ENCODE assay signal across 25 mouse cellular contexts in genomic region chr10:110563057-110563456, GRCm38 (mm10).
DNase-seq lines count a peak whose midpoint lies in the region; ATAC-seq lines count a peak whose summit lies in the region.
"Had no signal": no experiment of that assay in that cellular context is flagged by ENCODE, and none has a peak within 500 bp of the region (broad histone marks: within the 10 kb centered on the region; RNA-seq: fewer than 3 reads in every experiment).

No protein-coding gene starts in this region.

- no peak for DNase-seq in frontal cortex, postnatal 10 days (ENCODE audit: low spot score in 2 of 2)
- peak; percentile 66 for DNase-seq in midbrain, embryonic 11.5 days (ENCODE audit: low spot score, missing footprints)
- no peak for DNase-seq in kidney, postnatal 10 days
- DNase-seq: adrenal gland, adult 8-10 months; adrenal gland, postnatal 14 days; adrenal gland, postnatal 36 days; B cell, adult 2 months; cerebellum, adult 11 months; cerebellum, adult 18-20 months; cerebellum, adult 8-10 months; cerebellum, adult 9-11 months; cerebellum, postnatal 14 days; cerebellum, postnatal 36 days had no signal

- no peaks in the 10 kb centered on the region for H3K27me3 ChIP-seq in midbrain, embryonic 11.5 days (ENCODE audit: control insufficient read depth, insufficient read depth, low read length)
- no peaks in the 10 kb centered on the region for H3K27me3 ChIP-seq in midbrain, embryonic 15.5 days (replicated peaks)
- H3K27me3 ChIP-seq: CH12.LX; embryonic facial prominence, embryonic 12.5 days; forebrain, embryonic 13.5 days; forebrain, embryonic 15.5 days; Patski had no signal

- no peak overlapping the region for H3K27ac ChIP-seq in midbrain, embryonic 11.5 days (ENCODE audit: low read depth, low read length)
- H3K27ac ChIP-seq in midbrain, embryonic 15.5 days = no peak overlapping the region
- H3K27ac ChIP-seq: embryonic facial prominence, embryonic 10.5 days; embryonic facial prominence, embryonic 12.5 days; forebrain, embryonic 13.5 days; forebrain, embryonic 15.5 days had no signal

- ATAC-seq in frontal cortex, adult (ENCODE audit: low TSS enrichment) = peak; percentile 60
- ATAC-seq in midbrain, embryonic 11.5 days (ENCODE audit: low FRiP score) = no peak
- no peak for ATAC-seq in midbrain, embryonic 15.5 days (replicated peaks)
- ATAC-seq: activated CD4-positive, CD25-positive, alpha-beta regulatory T cell, adult 4 months; CD4-positive, CD25-positive, alpha-beta regulatory T cell, adult 4 months; forebrain, embryonic 13.5 days; forebrain, embryonic 15.5 days; Patski had no signal

- WGBS in midbrain, embryonic 11.5 days = 94% methylated on average over 5 of the region's 5 CpGs
- WGBS in midbrain, embryonic 15.5 days = 92% methylated on average over 5 of the region's 5 CpGs

- H3K4me3 ChIP-seq in midbrain, embryonic 11.5 days (ENCODE audit: low read depth, low read length) = no peak overlapping the region
- no peak overlapping the region for H3K4me3 ChIP-seq in midbrain, embryonic 15.5 days
- H3K4me3 ChIP-seq: embryonic facial prominence, embryonic 10.5 days; embryonic facial prominence, embryonic 12.5 days; forebrain, embryonic 13.5 days; forebrain, embryonic 15.5 days had no signal

- no peak overlapping the region for H3K4me2 ChIP-seq in midbrain, embryonic 11.5 days
- H3K4me2 ChIP-seq in midbrain, embryonic 15.5 days = no peak overlapping the region
- H3K4me2 ChIP-seq: embryonic facial prominence, embryonic 12.5 days; forebrain, embryonic 13.5 days; forebrain, embryonic 15.5 days had no signal

- H3K36me3 ChIP-seq in midbrain, embryonic 11.5 days (ENCODE audit: control insufficient read depth, insufficient read depth, low read length) = no peaks in the 10 kb centered on the region
- H3K36me3 ChIP-seq in midbrain, embryonic 15.5 days (replicated peaks) = no peaks in the 10 kb centered on the region
- H3K36me3 ChIP-seq: embryonic facial prominence, embryonic 10.5 days; embryonic facial prominence, embryonic 12.5 days; forebrain, embryonic 15.5 days; G1E had no signal

- no peak overlapping the region for H3K9ac ChIP-seq in midbrain, embryonic 11.5 days (ENCODE audit: low read length)
- no peak overlapping the region for H3K9ac ChIP-seq in midbrain, embryonic 15.5 days
- H3K9ac ChIP-seq: embryonic facial prominence, embryonic 12.5 days; forebrain, embryonic 13.5 days; forebrain, embryonic 15.5 days; forebrain, postnatal 0 days had no signal

- H3K9me3 ChIP-seq in midbrain, embryonic 11.5 days (ENCODE audit: control insufficient read depth, low read length) = no peaks in the 10 kb centered on the region
- H3K9me3 ChIP-seq in midbrain, embryonic 15.5 days = no peaks in the 10 kb centered on the region
- H3K9me3 ChIP-seq: embryonic facial prominence, embryonic 10.5 days; embryonic facial prominence, embryonic 12.5 days; forebrain, embryonic 13.5 days; forebrain, embryonic 15.5 days had no signal

- H3K4me1 ChIP-seq in midbrain, embryonic 11.5 days (ENCODE audit: control insufficient read depth, insufficient read depth, low read length) = no peaks in the 10 kb centered on the region
- H3K4me1 ChIP-seq in midbrain, embryonic 15.5 days = no peaks in the 10 kb centered on the region
- H3K4me1 ChIP-seq: embryonic facial prominence, embryonic 12.5 days; forebrain, embryonic 13.5 days; forebrain, embryonic 15.5 days had no signal
